Mouse (Mus musculus): ENCODE measurements around the gene Pbx2.

- TF ChIP-seq CTCF (IDR thresholded peaks at IDR 0.05; ENCODE audit: insufficient read depth, low read depth, low read length): no peak
- TF ChIP-seq POLR2A (IDR thresholded peaks at IDR 0.05; ENCODE audit: insufficient read depth, low read depth, low read length): no peak
These were observed 50.9 kb downstream of the Pbx2 start for GRCm38 (mm10) chr17:34641945-34642344.
